Mouse (Mus musculus): Measurements from ENCODE around the gene Borcs7. TPM values are rescaled to one million over a fixed set of nuclear protein-coding genes. Genes with fewer than 3 reads are reported as not detected.

The Borcs7 gene
- polyA plus RNA-seq, 1 experiment from 2014 or later: 12.5 TPM

GRCm38 (mm10) chr19:46658851-46659250, 30.9 kb upstream of the Borcs7 start:
- no peaks in the 10 kb centered on the region for H3K9me3 ChIP-seq (replicated peaks; ENCODE audit: control insufficient read depth, low read length)
- no peaks in the 10 kb centered on the region for H3K27me3 ChIP-seq (replicated peaks; ENCODE audit: control insufficient read depth, insufficient read depth, low read length)
- ATAC-seq: no peak
- no peak overlapping the region for H3K4me2 ChIP-seq (ENCODE audit: low read length)
- peaks cover 31% of the 10 kb centered on the region for H3K36me3 ChIP-seq (ENCODE audit: control insufficient read depth, insufficient read depth, low read length)
- H3K4me3 ChIP-seq (ENCODE audit: low read depth, low read length): no peak overlapping the region
- H3K27ac ChIP-seq (ENCODE audit: low read depth, low read length): no peak overlapping the region
- no peak overlapping the region for H3K9ac ChIP-seq (ENCODE audit: low read length)
- DNase-seq (ENCODE audit: low spot score): no peak
- no peaks in the 10 kb centered on the region for H3K4me1 ChIP-seq (ENCODE audit: control insufficient read depth, insufficient read depth, low read length)
- 91% methylated on average over 9 of the region's 9 CpGs for WGBS

GRCm38 (mm10) chr19:46661511-46661910, 28.2 kb upstream of the Borcs7 start:
- peaks cover 4% of the 10 kb centered on the region; the same call in 1 of the 2 replicates for H3K4me1 ChIP-seq (ENCODE audit: control insufficient read depth, insufficient read depth, low read length)
- WGBS: 65% methylated on average over 4 of the region's 4 CpGs
- H3K9ac ChIP-seq (ENCODE audit: low read length): no peak overlapping the region
- H3K27me3 ChIP-seq (replicated peaks; ENCODE audit: control insufficient read depth, insufficient read depth, low read length): no peaks in the 10 kb centered on the region
- no peak for ATAC-seq
- H3K4me2 ChIP-seq (ENCODE audit: low read length): no peak overlapping the region
- H3K27ac ChIP-seq (ENCODE audit: low read depth, low read length): no peak overlapping the region
- no peaks in the 10 kb centered on the region for H3K9me3 ChIP-seq (replicated peaks; ENCODE audit: control insufficient read depth, low read length)
- no peak for DNase-seq (ENCODE audit: low spot score)
- no peak overlapping the region for H3K4me3 ChIP-seq (ENCODE audit: low read depth, low read length)
- H3K36me3 ChIP-seq (ENCODE audit: control insufficient read depth, insufficient read depth, low read length): peaks cover 5% of the 10 kb centered on the region

DNA sequence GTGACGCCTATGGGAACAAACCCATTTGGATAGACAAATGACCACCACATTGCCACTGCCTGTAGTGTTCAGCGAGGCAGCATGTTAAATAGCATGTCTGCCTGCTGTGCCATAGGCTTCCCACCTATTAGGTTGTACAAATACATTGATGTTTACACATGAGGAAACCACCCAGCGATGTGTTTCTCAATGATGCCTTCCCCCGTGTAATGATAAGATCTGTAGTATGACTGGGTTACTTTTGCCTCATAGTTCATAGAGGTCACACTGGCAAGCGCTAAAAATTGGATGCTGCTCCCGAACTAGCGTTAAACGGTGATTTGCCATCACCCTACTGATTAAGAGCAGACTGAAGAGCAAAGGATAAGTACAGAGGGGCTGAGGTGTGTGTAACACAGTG, 27.5 kb upstream of the Borcs7 start:
- ATAC-seq: no peak

DNA sequence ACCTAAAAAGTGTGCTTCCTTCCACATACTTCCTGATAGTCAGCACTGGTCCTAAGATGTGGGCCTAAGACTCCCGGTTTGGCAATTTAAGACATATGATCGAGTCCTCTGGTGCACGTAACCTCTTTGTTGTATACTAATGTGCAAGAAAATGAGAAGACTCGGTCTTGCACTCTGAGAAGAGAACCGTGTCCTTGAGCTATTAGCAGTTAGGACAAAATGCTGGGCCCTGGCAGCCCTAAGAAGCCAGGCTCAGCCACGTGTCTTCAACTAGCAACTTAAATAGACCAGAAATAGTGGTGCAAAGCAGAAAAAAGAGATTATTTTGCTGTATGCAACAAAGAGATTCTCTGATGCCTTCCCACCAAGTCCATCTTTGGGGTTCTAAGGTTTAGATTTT, 26.9 kb upstream of the Borcs7 start:
- no peaks in the 10 kb centered on the region for H3K27me3 ChIP-seq (replicated peaks; ENCODE audit: control insufficient read depth, insufficient read depth, low read length)
- H3K4me2 ChIP-seq (ENCODE audit: low read length): no peak overlapping the region
- H3K4me1 ChIP-seq (ENCODE audit: control insufficient read depth, insufficient read depth, low read length): peaks cover 4% of the 10 kb centered on the region; the same call in 1 of the 2 replicates
- no peaks in the 10 kb centered on the region for H3K36me3 ChIP-seq (ENCODE audit: control insufficient read depth, insufficient read depth, low read length)
- DNase-seq (ENCODE audit: low spot score) (no peak), ATAC-seq (no peak)
- no peak overlapping the region for H3K9ac ChIP-seq (ENCODE audit: low read length)
- WGBS: 91% methylated on average over 6 of the region's 6 CpGs
- H3K9me3 ChIP-seq (replicated peaks; ENCODE audit: control insufficient read depth, low read length): no peaks in the 10 kb centered on the region
- H3K4me3 ChIP-seq (ENCODE audit: low read depth, low read length): no peak overlapping the region
- H3K27ac ChIP-seq (ENCODE audit: low read depth, low read length): no peak overlapping the region

More for the DNA sequence above, 27.5 kb upstream of the Borcs7 start:
- peaks cover 4% of the 10 kb centered on the region; the same call in 1 of the 2 replicates for H3K4me1 ChIP-seq (ENCODE audit: control insufficient read depth, insufficient read depth, low read length)
- H3K27ac ChIP-seq (ENCODE audit: low read depth, low read length): no peak overlapping the region
- H3K36me3 ChIP-seq (ENCODE audit: control insufficient read depth, insufficient read depth, low read length): no peaks in the 10 kb centered on the region
- no peaks in the 10 kb centered on the region for H3K27me3 ChIP-seq (replicated peaks; ENCODE audit: control insufficient read depth, insufficient read depth, low read length)
- H3K9me3 ChIP-seq (replicated peaks; ENCODE audit: control insufficient read depth, low read length): no peaks in the 10 kb centered on the region
- no peak overlapping the region for H3K4me3 ChIP-seq (ENCODE audit: low read depth, low read length)
- 91% methylated on average over 8 of the region's 8 CpGs for WGBS
- H3K4me2 ChIP-seq (ENCODE audit: low read length): no peak overlapping the region
- no peak overlapping the region for H3K9ac ChIP-seq (ENCODE audit: low read length)
- DNase-seq (ENCODE audit: low spot score): no peak

- WGBS: 38% methylated on average over 7 of the region's 7 CpGs
- no peaks in the 10 kb centered on the region for H3K36me3 ChIP-seq (ENCODE audit: control insufficient read depth, insufficient read depth, low read length)
- no peak overlapping the region for H3K4me2 ChIP-seq (ENCODE audit: low read length)
Measured at GRCm38 (mm10) chr19:46665474-46665873, 24.2 kb upstream of the Borcs7 start.

GRCm38 (mm10) chr19:46667300-46667699, 22.4 kb upstream of the Borcs7 start:
- H3K9me3 ChIP-seq (replicated peaks; ENCODE audit: control insufficient read depth, low read length): no peaks in the 10 kb centered on the region
- DNase-seq (ENCODE audit: low spot score): no peak
- 76% methylated on average over 11 of the region's 11 CpGs for WGBS

More at GRCm38 (mm10) chr19:46665474-46665873, 24.2 kb upstream of the Borcs7 start:
- DNase-seq (ENCODE audit: low spot score) (peak; percentile 47), ATAC-seq (peak; percentile 40; the same call in 1 of the 2 replicates)
- no peaks in the 10 kb centered on the region for H3K9me3 ChIP-seq (replicated peaks; ENCODE audit: control insufficient read depth, low read length)
- H3K27me3 ChIP-seq (replicated peaks; ENCODE audit: control insufficient read depth, insufficient read depth, low read length): no peaks in the 10 kb centered on the region
- no peak overlapping the region for H3K4me3 ChIP-seq (ENCODE audit: low read depth, low read length)
- H3K27ac ChIP-seq (ENCODE audit: low read depth, low read length): no peak overlapping the region
- H3K4me1 ChIP-seq (ENCODE audit: control insufficient read depth, insufficient read depth, low read length): peaks cover 4% of the 10 kb centered on the region; the same call in 1 of the 2 replicates
- H3K9ac ChIP-seq (ENCODE audit: low read length): no peak overlapping the region

GRCm38 (mm10) chr19:46668263-46668662, 21.4 kb upstream of the Borcs7 start:
- no peak for ATAC-seq
- H3K4me3 ChIP-seq (ENCODE audit: low read depth, low read length): no peak overlapping the region
- 87% methylated on average over 10 of the region's 10 CpGs for WGBS
- H3K9me3 ChIP-seq (replicated peaks; ENCODE audit: control insufficient read depth, low read length): no peaks in the 10 kb centered on the region
- H3K36me3 ChIP-seq (ENCODE audit: control insufficient read depth, insufficient read depth, low read length): no peaks in the 10 kb centered on the region
- H3K27ac ChIP-seq (ENCODE audit: low read depth, low read length): no peak overlapping the region
- H3K9ac ChIP-seq (ENCODE audit: low read length): no peak overlapping the region
- DNase-seq (ENCODE audit: low spot score): no peak
- peaks cover 4% of the 10 kb centered on the region; the same call in 1 of the 2 replicates for H3K4me1 ChIP-seq (ENCODE audit: control insufficient read depth, insufficient read depth, low read length)
- no peak overlapping the region for H3K4me2 ChIP-seq (ENCODE audit: low read length)
- no peaks in the 10 kb centered on the region for H3K27me3 ChIP-seq (replicated peaks; ENCODE audit: control insufficient read depth, insufficient read depth, low read length)

More at GRCm38 (mm10) chr19:46667300-46667699, 22.4 kb upstream of the Borcs7 start:
- no peak overlapping the region for H3K4me2 ChIP-seq (ENCODE audit: low read length)
- no peaks in the 10 kb centered on the region for H3K27me3 ChIP-seq (replicated peaks; ENCODE audit: control insufficient read depth, insufficient read depth, low read length)
- H3K4me1 ChIP-seq (ENCODE audit: control insufficient read depth, insufficient read depth, low read length): peaks cover 4% of the 10 kb centered on the region; the same call in 1 of the 2 replicates
- no peak overlapping the region for H3K27ac ChIP-seq (ENCODE audit: low read depth, low read length)
- no peak overlapping the region for H3K4me3 ChIP-seq (ENCODE audit: low read depth, low read length)
- no peak overlapping the region for H3K9ac ChIP-seq (ENCODE audit: low read length)
- no peaks in the 10 kb centered on the region for H3K36me3 ChIP-seq (ENCODE audit: control insufficient read depth, insufficient read depth, low read length)
- ATAC-seq: no peak

- H3K27ac ChIP-seq (ENCODE audit: low read depth, low read length): no peak overlapping the region
- H3K4me3 ChIP-seq (ENCODE audit: low read depth, low read length): no peak overlapping the region
- 90% methylated on average over 5 of the region's 5 CpGs for WGBS
Measured at GRCm38 (mm10) chr19:46669802-46670201, 19.9 kb upstream of the Borcs7 start.

DNA sequence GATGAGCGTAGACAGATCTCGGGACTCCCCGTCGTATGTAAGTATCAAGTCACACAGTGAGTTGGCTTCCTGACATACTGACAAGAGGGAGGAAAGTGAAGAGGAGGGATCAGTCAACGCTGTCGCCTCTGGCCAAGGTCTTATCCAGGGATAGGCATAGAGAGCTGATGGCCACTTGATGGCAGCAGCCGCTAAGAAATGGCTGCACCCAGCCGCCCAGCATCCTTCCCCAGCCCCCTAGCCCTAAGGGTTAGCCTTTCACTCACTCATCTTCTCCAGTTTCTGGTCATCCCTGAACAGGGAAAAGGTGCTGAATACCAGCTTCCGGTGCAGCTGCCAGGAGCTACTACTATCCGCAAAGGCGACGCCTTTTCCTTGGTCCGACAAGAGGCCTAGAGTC, 19.0 kb upstream of the Borcs7 start:
- Histone ChIP-seq H3K27ac (ENCODE audit: low read depth, low read length) (no peak overlapping the region), H3K4me2 (ENCODE audit: low read length) (no peak overlapping the region), H3K4me1 (ENCODE audit: control insufficient read depth, insufficient read depth, low read length) (no peaks in the 10 kb centered on the region), H3K27me3 (replicated peaks; ENCODE audit: control insufficient read depth, insufficient read depth, low read length) (no peaks in the 10 kb centered on the region), H3K9ac (ENCODE audit: low read length) (no peak overlapping the region), H3K36me3 (ENCODE audit: control insufficient read depth, insufficient read depth, low read length) (no peaks in the 10 kb centered on the region), H3K9me3 (replicated peaks; ENCODE audit: control insufficient read depth, low read length) (no peaks in the 10 kb centered on the region), H3K4me3 (ENCODE audit: low read depth, low read length) (no peak overlapping the region)
- 32% methylated on average over 13 of the region's 13 CpGs for WGBS
- peak; percentile 68 for DNase-seq (ENCODE audit: low spot score)
- 0 out of 2 replicates have a peak, but pooled peaks have one; percentile 42 for ATAC-seq

More at GRCm38 (mm10) chr19:46669802-46670201, 19.9 kb upstream of the Borcs7 start:
- Histone ChIP-seq H3K36me3 (ENCODE audit: control insufficient read depth, insufficient read depth, low read length) (no peaks in the 10 kb centered on the region), H3K27me3 (replicated peaks; ENCODE audit: control insufficient read depth, insufficient read depth, low read length) (no peaks in the 10 kb centered on the region), H3K4me1 (ENCODE audit: control insufficient read depth, insufficient read depth, low read length) (peaks cover 4% of the 10 kb centered on the region; the same call in 1 of the 2 replicates), H3K4me2 (ENCODE audit: low read length) (no peak overlapping the region), H3K9ac (ENCODE audit: low read length) (no peak overlapping the region), H3K9me3 (replicated peaks; ENCODE audit: control insufficient read depth, low read length) (no peaks in the 10 kb centered on the region)
- ATAC-seq (no peak), DNase-seq (ENCODE audit: low spot score) (no peak)

All from forebrain, embryonic 14.5 days (tissue).